Mouse (Mus musculus) midbrain, embryonic 15.5 days (tissue): ENCODE results near the gene Atf1. TPM values are rescaled to one million over a fixed set of nuclear protein-coding genes. Genes with fewer than 3 reads are reported as not detected.
A peak's percentile ranks its signal among the peaks of the same experiment; 100 is the strongest.

Experiments used
- ATAC-seq: fragments of 200-750 bp; cut with Nextera tagmentation; replicated peaks from 2 replicates; pipeline ENCODE4 v1.8.0; 2017; ENCODE audit warnings: moderate TSS enrichment
- H3K27ac ChIP-seq: fragments of 300-500 bp; sonication (generic); 2 replicates; pipeline ENCODE4 v1.5.1; 2015; ENCODE audit warnings: mild to moderate bottlenecking, inconsistent platforms
- H3K27me3 ChIP-seq: fragments of 300-500 bp; sonication (generic); replicated peaks from 2 replicates; pipeline ENCODE4 v1.6.1; 2015; ENCODE audit warnings: inconsistent platforms
- H3K36me3 ChIP-seq: fragments of 300-500 bp; sonication (generic); replicated peaks from 2 replicates; pipeline ENCODE4 v1.6.1; 2015; ENCODE audit warnings: inconsistent platforms
- H3K4me1 ChIP-seq: fragments of 300-500 bp; sonication (generic); 2 replicates; pipeline ENCODE4 v1.6.1; 2015; ENCODE audit warnings: inconsistent platforms
- H3K4me2 ChIP-seq: fragments of 300-500 bp; sonication (generic); 2 replicates; pipeline ENCODE4 v1.6.1; 2015; ENCODE audit warnings: inconsistent platforms, mild to moderate bottlenecking, moderate library complexity
- H3K4me3 ChIP-seq: fragments of 300-500 bp; sonication (generic); 2 replicates; pipeline ENCODE4 v1.5.1; 2015; ENCODE audit warnings: mild to moderate bottlenecking, inconsistent platforms
- H3K9ac ChIP-seq: fragments of 300-500 bp; sonication (generic); 2 replicates; pipeline ENCODE4 v1.6.1; 2015; ENCODE audit warnings: mild to moderate bottlenecking, inconsistent platforms
- H3K9me3 ChIP-seq: fragments of 300-500 bp; sonication (generic); 2 replicates; pipeline ENCODE4 v1.6.1; 2016; ENCODE audit warnings: inconsistent platforms
- WGBS: fragments of 180-500 bp; shearing (Covaris S2); methylation state at CpG from one replicate; pipeline ENCODE4 v1.1.7; 2015; ENCODE audit warnings: mixed read lengths; 5-methylcytosine and 5-hydroxymethylcytosine counted together
- polyA plus RNA-seq: library from polyadenylated mRNA; unstranded; fragments of >200 nt; fragmentation: Nextera tagmentation; extraction: Ambion mirVana; gene quantifications from 2 replicates; pipeline ENCODE4 v1.2.1, GENCODE M21; 2015

Atf1 gene
- polyA plus RNA-seq, 1 experiment from 2014 or later, result 16.0 TPM

GRCm38 (mm10) chr15:100220916-100221315 lies 6.7 kb upstream of the Atf1 start:
- Histone ChIP-seq H3K4me3 (no peak overlapping the region), H3K27ac (no peak overlapping the region), H3K36me3 (peaks cover 10% of the 10 kb centered on the region; the same call in 1 of the 2 replicates), H3K27me3 (no peaks in the 10 kb centered on the region), H3K9me3 (no peaks in the 10 kb centered on the region), H3K9ac (no peak overlapping the region), H3K4me2 (no peak overlapping the region), H3K4me1 (no peaks in the 10 kb centered on the region)
- no peak for ATAC-seq
- 83% methylated on average over 7 of the region's 7 CpGs for WGBS

DNA sequence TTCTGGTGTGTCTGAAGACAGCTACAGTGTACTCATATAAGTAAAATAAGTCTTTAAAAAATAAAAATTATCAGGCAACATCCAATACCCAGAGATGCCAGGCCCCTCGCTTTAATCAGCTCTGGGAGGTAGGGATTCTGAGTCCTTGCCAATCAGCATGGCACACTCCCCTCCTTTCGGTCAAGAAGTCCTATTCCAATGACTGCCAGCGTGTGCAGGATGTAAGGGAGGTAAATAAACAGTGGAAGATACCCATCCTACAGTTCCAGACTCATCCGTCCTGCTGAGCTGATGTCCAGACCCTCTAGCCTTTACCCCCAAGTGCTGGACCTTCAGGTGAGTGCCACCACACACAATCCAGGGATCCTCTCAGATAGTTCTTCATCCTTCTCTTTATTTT lies 2.2 kb upstream of the Atf1 start:
- ATAC-seq, result no peak
- Histone ChIP-seq H3K9me3 (no peaks in the 10 kb centered on the region), H3K36me3 (no peaks in the 10 kb centered on the region), H3K27ac (no peak overlapping the region), H3K4me2 (no peak overlapping the region), H3K4me1 (peaks cover 22% of the 10 kb centered on the region), H3K27me3 (no peaks in the 10 kb centered on the region), H3K9ac (no peak overlapping the region), H3K4me3 (no peak overlapping the region)
- WGBS, result 95% methylated on average over 4 of the region's 4 CpGs

DNA sequence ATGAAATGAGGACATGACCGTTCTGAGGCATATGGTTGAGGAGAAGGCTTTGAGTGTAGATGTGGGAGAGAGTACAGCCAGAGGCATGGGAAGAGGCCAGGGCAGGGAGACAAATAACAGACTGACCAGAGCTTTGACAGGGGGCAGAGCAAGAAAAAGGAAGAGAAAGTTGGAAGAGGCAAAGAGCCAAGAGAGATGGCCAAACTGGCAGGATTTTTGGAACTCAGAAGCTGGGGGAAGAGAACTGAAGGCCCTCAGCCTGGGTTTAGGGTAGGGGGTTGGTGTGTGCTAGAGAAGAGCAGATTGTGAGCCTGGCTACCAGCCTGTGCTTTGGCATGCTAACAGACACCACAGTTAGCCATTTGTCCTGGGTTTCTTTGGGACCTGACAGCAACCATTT lies 1.7 kb upstream of the Atf1 start:
- Histone ChIP-seq H3K36me3 (no peaks in the 10 kb centered on the region), H3K27ac (no peak overlapping the region), H3K9ac (no peak overlapping the region), H3K4me3 (no peak overlapping the region), H3K9me3 (no peaks in the 10 kb centered on the region), H3K4me2 (no peak overlapping the region), H3K4me1 (peaks cover 22% of the 10 kb centered on the region), H3K27me3 (no peaks in the 10 kb centered on the region)
- no peak for ATAC-seq
- 77% methylated on average over 1 of the region's 1 CpGs for WGBS

GRCm38 (mm10) chr15:100227031-100227662 lies 472 bp upstream of the Atf1 start:
- Histone ChIP-seq H3K27me3 (no peaks in the 10 kb centered on the region), H3K9me3 (no peaks in the 10 kb centered on the region), H3K36me3 (no peaks in the 10 kb centered on the region), H3K9ac (peak overlapping the region; percentile 100), H3K4me1 (peaks cover 22% of the 10 kb centered on the region), H3K4me2 (peak overlapping the region; percentile 57), H3K27ac (peak overlapping the region; percentile 100), H3K4me3 (peak overlapping the region; percentile 89)
- whole genome bisulfite sequencing, result 5% methylated on average over 17 of the region's 17 CpGs
- peak; percentile 61 for ATAC-seq

- Histone ChIP-seq H3K9ac (peak overlapping the region; percentile 100), H3K4me3 (peak overlapping the region; percentile 89), H3K4me1 (peaks cover 22% of the 10 kb centered on the region), H3K27me3 (no peaks in the 10 kb centered on the region), H3K36me3 (no peaks in the 10 kb centered on the region), H3K27ac (peak overlapping the region; percentile 100), H3K9me3 (no peaks in the 10 kb centered on the region), H3K4me2 (peak overlapping the region; percentile 46)
- ATAC-seq, result peak; percentile 37; the same call in 1 of the 2 replicates
- 17% methylated on average over 16 of the region's 16 CpGs for WGBS
These were observed 1.1 kb downstream of the Atf1 start for GRCm38 (mm10) chr15:100228535-100229336.

GRCm38 (mm10) chr15:100230655-100231054 lies 3.0 kb downstream of the Atf1 start:
- Histone ChIP-seq H3K4me1 (peaks cover 22% of the 10 kb centered on the region), H3K9ac (no peak overlapping the region), H3K9me3 (no peaks in the 10 kb centered on the region), H3K27me3 (no peaks in the 10 kb centered on the region), H3K27ac (no peak overlapping the region), H3K4me2 (no peak overlapping the region), H3K4me3 (no peak overlapping the region), H3K36me3 (peaks cover 4% of the 10 kb centered on the region; the same call in 1 of the 2 replicates)
- WGBS, result 35% methylated on average over 1 of the region's 1 CpGs
- no peak for ATAC-seq

GRCm38 (mm10) chr15:100231616-100232525 lies 4.3 kb downstream of the Atf1 start:
- WGBS, result 94% methylated on average over 14 of the region's 14 CpGs

DNA sequence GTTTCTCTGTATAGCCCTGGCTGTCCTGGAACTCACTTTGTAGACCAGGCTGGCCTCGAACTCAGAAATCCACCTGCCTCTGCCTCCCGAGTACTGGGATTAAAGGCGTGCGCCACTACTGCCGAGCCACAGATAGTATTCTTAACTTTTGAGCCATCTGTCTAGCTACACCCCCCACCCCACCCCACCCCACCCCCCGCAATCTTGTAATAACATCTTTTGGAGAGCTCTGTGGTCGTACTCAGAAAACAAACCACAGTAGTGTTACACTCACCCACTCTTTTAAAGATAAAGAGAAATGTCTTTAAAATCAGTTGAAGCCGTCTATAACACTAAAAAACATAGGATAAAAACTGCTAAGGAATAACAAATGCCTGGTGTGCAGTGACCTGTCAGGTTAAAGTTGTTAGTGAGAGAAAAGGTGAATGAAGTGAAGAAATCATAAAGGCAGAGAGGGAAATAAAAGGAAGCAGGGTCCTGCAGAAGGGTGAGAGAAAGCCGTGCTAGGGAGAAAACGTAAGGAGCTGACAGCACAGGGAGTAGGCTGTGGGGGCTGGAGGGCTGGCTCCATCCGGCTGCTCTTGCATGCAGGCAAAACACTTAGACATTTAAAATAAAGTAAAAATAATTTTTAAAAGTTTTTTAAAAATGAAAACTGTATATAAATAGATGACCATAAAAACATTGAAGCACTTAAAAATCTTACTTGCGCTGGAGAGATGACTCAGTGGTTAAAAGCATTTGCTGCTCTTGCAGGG lies 7.8 kb downstream of the Atf1 start:
- 94% methylated on average over 12 of the region's 12 CpGs for WGBS
- Histone ChIP-seq H3K27ac (no peak overlapping the region), H3K4me3 (no peak overlapping the region), H3K27me3 (no peaks in the 10 kb centered on the region), H3K4me2 (no peak overlapping the region), H3K36me3 (peaks cover 14% of the 10 kb centered on the region), H3K9me3 (no peaks in the 10 kb centered on the region), H3K9ac (no peak overlapping the region), H3K4me1 (no peaks in the 10 kb centered on the region)
- ATAC-seq, result no peak

More at GRCm38 (mm10) chr15:100231616-100232525, 4.3 kb downstream of the Atf1 start:
- Histone ChIP-seq H3K27me3 (no peaks in the 10 kb centered on the region), H3K4me3 (no peak overlapping the region), H3K27ac (no peak overlapping the region), H3K4me1 (peaks cover 17% of the 10 kb centered on the region), H3K4me2 (no peak overlapping the region), H3K9me3 (no peaks in the 10 kb centered on the region), H3K36me3 (peaks cover 10% of the 10 kb centered on the region), H3K9ac (no peak overlapping the region)
- ATAC-seq, result no peak

- no peak overlapping the region for H3K4me2 ChIP-seq
- no peaks in the 10 kb centered on the region for H3K4me1 ChIP-seq
- no peak for ATAC-seq
- WGBS, result 89% methylated on average over 6 of the region's 6 CpGs
- no peak overlapping the region for H3K27ac ChIP-seq
- no peaks in the 10 kb centered on the region for H3K9me3 ChIP-seq
- no peak overlapping the region for H3K9ac ChIP-seq
- no peaks in the 10 kb centered on the region for H3K27me3 ChIP-seq
- peaks cover 14% of the 10 kb centered on the region for H3K36me3 ChIP-seq
- no peak overlapping the region for H3K4me3 ChIP-seq
These were observed 9.3 kb downstream of the Atf1 start for GRCm38 (mm10) chr15:100236952-100237351.

DNA sequence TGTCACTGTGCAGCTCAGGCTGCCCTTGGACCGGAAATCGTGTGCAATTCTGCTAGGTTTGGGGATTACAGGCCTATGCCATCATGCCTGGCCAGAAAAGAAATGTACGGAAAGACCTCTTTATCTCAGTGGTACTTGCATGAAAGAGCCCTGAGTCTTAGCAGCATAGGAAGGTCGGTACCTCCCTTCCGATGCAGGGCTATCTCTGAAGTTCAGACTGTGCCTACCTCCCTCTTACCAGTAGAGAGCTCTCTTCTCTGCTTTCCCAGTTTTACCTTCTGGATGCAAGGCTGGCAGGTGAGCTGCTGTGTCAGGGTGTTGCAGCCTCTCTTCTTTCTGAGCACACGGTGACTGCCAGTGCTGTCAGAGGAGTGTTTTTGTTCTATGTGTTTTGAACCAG lies 14.2 kb downstream of the Atf1 start:
- Histone ChIP-seq H3K9me3 (no peaks in the 10 kb centered on the region), H3K27me3 (no peaks in the 10 kb centered on the region), H3K4me1 (no peaks in the 10 kb centered on the region), H3K9ac (no peak overlapping the region), H3K4me2 (no peak overlapping the region), H3K4me3 (no peak overlapping the region), H3K36me3 (peaks cover 22% of the 10 kb centered on the region; the same call in 1 of the 2 replicates), H3K27ac (no peak overlapping the region)
- ATAC-seq, result no peak
- 95% methylated on average over 6 of the region's 6 CpGs for WGBS

GRCm38 (mm10) chr15:100245951-100246350 lies 18.3 kb downstream of the Atf1 start:
- no peak overlapping the region for H3K4me3 ChIP-seq
- H3K9me3 ChIP-seq, result no peaks in the 10 kb centered on the region
- ATAC-seq, result no peak
- no peak overlapping the region for H3K27ac ChIP-seq
- no peak overlapping the region for H3K9ac ChIP-seq
- no peak overlapping the region for H3K4me2 ChIP-seq
- no peaks in the 10 kb centered on the region for H3K4me1 ChIP-seq
- WGBS, result 96% methylated on average over 7 of the region's 7 CpGs
- H3K36me3 ChIP-seq, result peaks cover 24% of the 10 kb centered on the region; the same call in 1 of the 2 replicates
- H3K27me3 ChIP-seq, result no peaks in the 10 kb centered on the region
